Mouse (Mus musculus): ENCODE measurements around the gene Hoxa5. TPM values are rescaled to one million over a fixed set of nuclear protein-coding genes. Genes with fewer than 3 reads are reported as not detected.

Hoxa5 gene
- total and polyA plus RNA-seq, 3 experiments = 0.83 to 4.1 (median 1.5) TPM

DNA sequence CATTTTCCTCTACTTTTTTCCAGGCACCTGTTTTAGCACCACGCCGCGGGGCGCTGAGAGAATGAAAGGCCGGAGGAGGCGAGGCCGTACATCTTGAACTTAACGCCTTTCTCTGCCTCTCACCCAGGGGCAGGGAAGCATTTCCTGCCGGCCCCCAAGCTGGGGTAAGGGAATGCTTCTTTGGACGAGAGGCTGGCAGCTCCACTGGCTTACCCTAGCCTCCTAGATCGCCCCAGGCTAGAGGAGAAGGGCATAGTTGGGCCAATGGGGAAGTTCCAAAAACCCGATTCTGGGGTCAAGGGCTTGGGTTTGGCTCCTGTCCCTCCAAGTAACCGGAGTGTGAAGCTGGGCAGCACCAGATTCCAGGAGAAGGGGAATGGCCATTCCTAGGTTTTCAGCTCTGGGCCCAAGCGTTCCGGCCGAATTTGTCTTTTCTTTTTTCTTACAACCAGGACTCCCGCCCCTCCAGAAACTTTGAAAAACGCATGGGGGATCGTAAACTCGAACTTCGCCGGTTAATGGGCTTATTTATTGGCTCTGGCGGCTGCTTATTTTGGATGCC lies 28.7 kb upstream of the Hoxa5 start:
- TF ChIP-seq ZNF384 (IDR thresholded peaks at IDR 0.05; ENCODE audit: low read depth, low read length) (no peak), CHD2 (IDR thresholded peaks at IDR 0.05; ENCODE audit: low read length) (no peak), BHLHE40 (IDR thresholded peaks at IDR 0.05; ENCODE audit: low read depth, low read length) (no peak), HCFC1 (IDR thresholded peaks at IDR 0.05; ENCODE audit: low read depth, low read length) (no peak), IRF4 (IDR thresholded peaks at IDR 0.05; ENCODE audit: low read depth, low read length) (no peak), TBP (conservative IDR thresholded peaks at IDR 0.05; ENCODE audit: low read depth, low read length) (no peak), ELF1 (IDR thresholded peaks at IDR 0.05; ENCODE audit: low read depth, low read length) (no peak), MAFK (IDR thresholded peaks at IDR 0.05; ENCODE audit: insufficient replicate concordance, low read length) (no peak), MXI1 (IDR thresholded peaks at IDR 0.05; ENCODE audit: low read depth, low read length) (no peak), JUND (conservative IDR thresholded peaks at IDR 0.05; ENCODE audit: low read depth, low read length) (no peak), MEF2A (IDR thresholded peaks at IDR 0.05; ENCODE audit: borderline replicate concordance, low read depth, low read length) (no peak), ZMIZ1 (IDR thresholded peaks at IDR 0.05; ENCODE audit: low read depth, low read length) (no peak), CTCF (conservative IDR thresholded peaks at IDR 0.05 in 1 of 2, IDR thresholded peaks at IDR 0.05 in 1 of 2; ENCODE audit: low read depth in 2 of 2, low read length in 2 of 2) (no peak), USF2 (conservative IDR thresholded peaks at IDR 0.05; ENCODE audit: low read depth, low read length) (no peak), NRF1 (IDR thresholded peaks at IDR 0.05; ENCODE audit: low read depth, low read length) (no peak), PAX5 (IDR thresholded peaks at IDR 0.05; ENCODE audit: low read length) (no peak), EP300 (IDR thresholded peaks at IDR 0.05; ENCODE audit: low read length) (no peak), NELFE (IDR thresholded peaks at IDR 0.05; ENCODE audit: low read depth, low read length) (no peak)
- Histone ChIP-seq H3K4me1 (ENCODE audit: control insufficient read depth in 1 of 2, insufficient read depth in 2 of 2) (no peaks in the 10 kb centered on the region), H3K27ac (ENCODE audit: insufficient read depth, low read depth) (no peak overlapping the region), H3K36me3 (replicated peaks in 1 of 2; ENCODE audit: control insufficient read depth in 1 of 2, insufficient read depth in 1 of 2, low read length in 1 of 2) (peaks cover 11 to 77% of the 10 kb centered on the region in 2 experiments), H3K9me3 (replicated peaks; ENCODE audit: low read length) (peaks cover 58% of the 10 kb centered on the region), H3K27me3 (replicated peaks) (no peaks in the 10 kb centered on the region), H3K4me2 (ENCODE audit: insufficient read depth, low read depth, poor library complexity, severe bottlenecking) (no peak overlapping the region), H3K4me3 (replicated peaks in 1 of 3; ENCODE audit: low read depth in 2 of 3, low read length in 2 of 3, poor library complexity in 1 of 3) (no peak overlapping the region), H3K9ac (ENCODE audit: insufficient read depth, low read depth) (no peak overlapping the region), H3K79me2 (replicated peaks; ENCODE audit: control insufficient read depth, extremely low read depth, insufficient read depth, poor library complexity, severe bottlenecking) (no peaks in the 10 kb centered on the region)
- no peak for DNase-seq (ENCODE audit: extremely low read depth)
- dilution Hi-C loops (cut with MboI; ENCODE audit: extremely low pct_ligation_motif_present, extremely low pct_unique_long_range_greater_than_20kb, low sequenced_read_pairs) = no loop called here
- in situ Hi-C loops (cut with MboI; ENCODE audit: low pct_ligation_motif_present, low pct_unique_long_range_greater_than_20kb, low sequenced_read_pairs) = no loop called here

DNA sequence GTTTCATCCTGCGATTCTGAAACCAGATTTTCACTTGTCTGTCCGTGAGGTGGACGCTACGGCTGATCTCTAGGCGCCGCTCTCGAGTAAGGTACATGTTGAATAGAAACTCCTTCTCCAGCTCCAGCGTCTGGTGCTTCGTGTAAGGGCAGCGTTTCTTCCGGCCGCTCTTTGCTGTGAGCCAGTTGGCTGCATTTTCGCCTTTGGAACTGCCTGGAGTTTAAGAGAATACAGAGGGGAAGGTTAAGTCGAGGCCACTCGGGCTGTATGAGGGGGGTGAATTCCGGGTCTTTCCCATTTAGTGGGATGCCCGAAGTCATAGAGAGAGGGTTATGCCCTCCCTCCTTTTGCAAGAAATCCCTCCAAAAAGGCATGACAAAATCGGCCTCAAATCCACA lies 28.2 kb upstream of the Hoxa5 start:
- H3K9ac ChIP-seq (ENCODE audit: insufficient read depth, low read depth) = no peak overlapping the region
- no peaks in the 10 kb centered on the region for H3K27me3 ChIP-seq (replicated peaks)
- peaks cover 58% of the 10 kb centered on the region for H3K9me3 ChIP-seq (replicated peaks; ENCODE audit: low read length)
- peaks cover 11 to 77% of the 10 kb centered on the region in 2 experiments for H3K36me3 ChIP-seq (replicated peaks in 1 of 2; ENCODE audit: control insufficient read depth in 1 of 2, insufficient read depth in 1 of 2, low read length in 1 of 2)
- no peak overlapping the region for H3K4me3 ChIP-seq (replicated peaks in 1 of 3; ENCODE audit: low read depth in 2 of 3, low read length in 2 of 3, poor library complexity in 1 of 3)
- no peak overlapping the region for H3K27ac ChIP-seq (ENCODE audit: insufficient read depth, low read depth)
- no peak for DNase-seq (ENCODE audit: extremely low read depth)
- in situ Hi-C loops (cut with MboI; ENCODE audit: low pct_ligation_motif_present, low pct_unique_long_range_greater_than_20kb, low sequenced_read_pairs) = no loop called here
- no peak overlapping the region for H3K4me2 ChIP-seq (ENCODE audit: insufficient read depth, low read depth, poor library complexity, severe bottlenecking)
- no peak for TF ChIP-seq SIN3A (IDR thresholded peaks at IDR 0.05; ENCODE audit: low read length)
- H3K79me2 ChIP-seq (replicated peaks; ENCODE audit: control insufficient read depth, extremely low read depth, insufficient read depth, poor library complexity, severe bottlenecking) = no peaks in the 10 kb centered on the region
- no peaks in the 10 kb centered on the region for H3K4me1 ChIP-seq (ENCODE audit: control insufficient read depth in 1 of 2, insufficient read depth in 2 of 2)
- dilution Hi-C loops (cut with MboI; ENCODE audit: extremely low pct_ligation_motif_present, extremely low pct_unique_long_range_greater_than_20kb, low sequenced_read_pairs) = no loop called here
